Mouse (Mus musculus) megakaryocyte progenitor cell, adult 5-6 weeks (primary cell): ENCODE data around the gene Olfr92. TPM values are rescaled to one million over a fixed set of nuclear protein-coding genes. Genes with fewer than 3 reads are reported as not detected.
A peak's percentile ranks its signal among the peaks of the same experiment; 100 is the strongest.

ENCODE experiments used
- ATAC-seq: replicated peaks from 2 replicates; pipeline ENCODE4 v1.8.0; 2016; ENCODE audit warnings: mild to moderate bottlenecking, moderate TSS enrichment, inconsistent platforms; ENCODE audit not compliant: poor library complexity
- total RNA-seq, 2 experiments: library from RNA; stranded (forward) in 1 of 2; stranded (reverse) in 1 of 2; fragments of 157-497, 149-512 nt in 1 of 2; fragments of 200-1000 nt in 1 of 2; gene quantifications; 2 replicates each; pipeline versions ENCODE4 v1.2.3 to v1.2.4; 2015 to 2017

Gene Olfr92
- total RNA-seq (2015) (not detected in 2 replicates), total RNA-seq (2017) (not detected in 2 replicates)

GRCm38 (mm10) chr17:37119988-37120387 is at the start of gene Olfr92:
Olfr92 (minus strand) TSS chr17:37120088.
- ATAC-seq = no peak

GRCm38 (mm10) chr17:37161394-37161793 is 41.5 kb upstream of the Olfr92 start, which contains the start of gene Olfr93:
Olfr93 (minus strand) TSS chr17:37161494.
- no peak for ATAC-seq

DNA sequence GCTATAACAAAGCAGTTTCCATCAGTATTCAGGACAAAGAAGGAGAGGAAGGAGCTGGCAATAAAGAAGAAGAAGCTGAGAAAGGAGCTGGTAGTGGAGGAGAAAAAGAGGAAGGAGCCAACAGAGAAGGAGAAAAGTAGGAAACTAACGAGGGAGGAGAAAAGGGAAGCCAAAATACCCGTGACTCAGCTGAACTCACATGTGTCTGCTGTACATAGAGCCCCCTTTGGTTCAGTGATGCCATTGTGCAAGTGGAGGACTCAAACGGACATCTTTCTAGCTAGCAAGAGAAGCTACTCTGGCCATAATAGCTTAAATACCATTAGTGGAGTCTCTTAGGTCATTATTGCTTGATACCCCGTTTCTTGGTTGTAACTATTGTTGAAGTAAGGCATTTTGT is 11.5 kb upstream of the Olfr92 start:
- peak; percentile 69; the same call in 1 of the 2 replicates for ATAC-seq

DNA sequence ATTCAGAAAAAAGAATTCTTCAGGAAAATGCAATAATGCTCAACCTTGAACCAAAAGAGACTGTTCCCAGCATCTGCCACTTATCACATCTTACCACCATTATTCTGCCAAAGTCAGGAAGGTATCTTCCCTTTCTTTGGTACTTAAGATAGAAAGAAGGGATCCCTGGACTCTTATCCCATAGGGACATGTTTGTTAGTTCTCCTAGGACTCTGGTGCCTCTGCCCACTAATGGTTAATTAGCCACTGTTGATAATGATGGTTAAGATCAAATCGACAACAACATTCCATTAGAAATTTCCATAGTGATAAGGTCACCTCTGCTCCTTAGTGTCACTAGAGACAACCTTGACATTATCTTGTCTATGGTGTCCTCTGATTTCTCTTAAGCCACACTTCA is 21.7 kb downstream of the Olfr92 start, which contains the start of gene Olfr91:
Gene Olfr91, minus strand, starts transcription at position 101 of the 400 bp plus-strand sequence.
- ATAC-seq = no peak

DNA sequence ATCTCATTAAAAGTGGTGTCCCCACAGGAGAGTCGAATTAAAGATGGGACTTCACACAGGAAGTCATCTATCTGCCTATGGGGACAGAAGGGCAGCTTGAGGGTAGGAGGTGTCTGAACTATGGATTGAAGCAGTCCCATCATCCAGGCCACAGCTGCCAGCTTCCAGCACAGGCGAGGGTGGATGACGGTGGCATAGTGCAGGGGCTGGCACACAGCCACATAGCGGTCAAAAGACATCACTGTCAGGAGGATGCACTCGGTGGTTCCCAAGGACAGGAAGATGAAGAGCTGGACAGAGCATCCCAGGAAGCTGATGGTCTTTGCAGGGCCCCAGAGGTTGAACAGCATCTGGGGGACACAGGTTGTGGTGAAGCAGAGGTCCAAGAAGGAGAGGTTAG is 26.6 kb downstream of the Olfr92 start:
- no peak for ATAC-seq

DNA sequence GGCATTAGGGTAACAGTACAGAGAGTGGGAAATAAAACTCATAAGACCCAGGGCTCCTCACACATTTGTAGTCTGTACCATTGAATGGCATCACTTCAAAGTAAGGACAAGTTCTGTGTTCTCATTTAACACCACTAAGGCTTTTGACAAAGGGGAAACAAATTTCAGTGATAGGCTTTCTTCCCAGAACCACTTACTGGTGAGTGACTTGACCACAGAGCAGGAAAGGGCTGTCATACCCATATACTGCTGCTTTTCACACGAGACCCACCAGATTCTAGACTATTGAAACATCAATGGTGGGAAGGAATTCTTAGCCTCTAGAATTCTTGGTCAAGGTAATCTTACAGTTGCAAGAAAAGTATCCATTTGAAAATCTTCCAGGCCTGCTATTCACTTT is 27.7 kb downstream of the Olfr92 start:
- no peak for ATAC-seq

- no peak for ATAC-seq
These were observed 31.5 kb downstream of the Olfr92 start, which contains the start of gene Olfr90 for GRCm38 (mm10) chr17:37088399-37088798. Olfr90 (minus strand) TSS chr17:37088499.

DNA sequence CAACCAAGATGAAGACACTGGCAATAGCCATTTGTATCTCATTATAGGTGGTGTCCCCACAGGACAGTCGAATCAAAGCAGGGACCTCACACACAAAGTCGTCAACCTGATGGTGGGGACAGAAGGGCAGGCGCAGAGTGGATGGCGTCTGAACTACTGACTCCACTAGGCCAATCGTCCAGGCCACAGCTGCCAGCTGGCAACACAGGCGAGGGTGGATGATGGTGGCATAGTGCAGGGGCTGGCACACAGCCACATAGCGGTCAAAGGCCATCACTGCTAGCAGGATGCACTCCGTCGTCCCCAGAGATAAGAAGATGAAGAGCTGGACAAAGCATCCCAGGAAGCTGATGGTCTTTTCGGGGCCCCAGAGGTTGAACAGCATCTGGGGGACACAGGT is 34.3 kb downstream of the Olfr92 start:
- ATAC-seq = no peak

GRCm38 (mm10) chr17:37084632-37085031 is 35.3 kb downstream of the Olfr92 start:
- ATAC-seq = no peak

DNA sequence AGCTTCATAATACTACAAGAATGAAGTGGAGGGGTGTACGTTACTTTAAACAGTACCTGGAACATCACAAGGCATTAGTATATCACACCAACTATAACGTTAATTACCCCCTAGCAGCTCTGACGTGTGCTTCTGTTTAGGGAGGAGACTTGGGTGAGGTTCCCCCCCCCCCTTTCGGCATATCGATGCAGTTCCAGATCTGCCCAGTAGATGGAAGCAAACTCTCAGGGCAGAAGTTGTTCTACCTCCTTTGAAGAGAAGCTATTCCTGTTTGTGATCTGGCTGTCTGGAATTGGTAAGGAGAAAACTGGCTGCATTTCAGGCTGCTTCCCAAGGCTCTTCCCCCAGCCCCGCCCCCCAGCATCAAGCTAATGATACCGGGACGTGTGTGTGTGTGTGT is 36.6 kb downstream of the Olfr92 start:
- peak; percentile 98 for ATAC-seq

DNA sequence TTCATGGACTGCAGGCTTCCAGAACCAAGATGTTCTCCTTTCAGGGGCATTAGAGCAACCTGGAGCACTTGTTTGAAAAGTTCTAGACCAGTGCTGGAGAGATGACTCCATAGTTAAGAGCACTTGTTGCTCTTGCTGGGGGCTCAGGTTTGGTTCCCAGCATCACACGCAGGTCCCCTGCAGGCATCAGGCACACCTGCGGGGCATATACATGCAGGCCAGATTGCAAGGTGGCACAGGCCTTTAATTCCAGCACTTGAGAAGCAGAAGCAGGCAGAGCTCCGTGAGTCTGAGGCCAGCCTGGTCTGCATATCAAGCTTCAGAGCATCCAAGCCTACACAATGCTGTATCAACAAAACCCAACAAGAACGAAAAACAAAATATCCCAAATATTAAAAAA is 38.2 kb downstream of the Olfr92 start:
- no peak for ATAC-seq

- ATAC-seq = no peak
These were observed 39.8 kb downstream of the Olfr92 start for GRCm38 (mm10) chr17:37080119-37080518.

GRCm38 (mm10) chr17:37078990-37079389 is 40.9 kb downstream of the Olfr92 start:
- no peak for ATAC-seq

- no peak for ATAC-seq
These were observed 41.7 kb downstream of the Olfr92 start for GRCm38 (mm10) chr17:37078193-37078592.

DNA sequence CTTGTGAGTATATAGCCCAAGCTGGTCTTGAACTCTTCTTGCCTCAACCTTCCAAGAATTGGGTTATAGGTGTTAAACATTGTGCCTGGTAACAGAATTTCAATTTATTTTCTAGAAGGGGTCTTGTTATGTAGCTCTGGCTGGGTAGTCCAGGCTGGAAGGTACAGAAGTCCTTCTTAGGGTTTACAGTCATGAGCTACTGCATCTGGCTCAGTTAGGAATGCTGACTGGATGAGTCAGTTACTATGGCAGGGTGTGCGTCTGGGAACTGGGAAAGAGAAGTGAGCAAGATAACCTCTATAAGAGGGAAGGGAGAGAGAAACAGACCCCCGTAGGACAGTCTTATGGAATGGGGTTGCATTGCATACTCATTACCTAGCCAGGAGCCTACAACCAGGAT is 44.1 kb downstream of the Olfr92 start:
- ATAC-seq = no peak

DNA sequence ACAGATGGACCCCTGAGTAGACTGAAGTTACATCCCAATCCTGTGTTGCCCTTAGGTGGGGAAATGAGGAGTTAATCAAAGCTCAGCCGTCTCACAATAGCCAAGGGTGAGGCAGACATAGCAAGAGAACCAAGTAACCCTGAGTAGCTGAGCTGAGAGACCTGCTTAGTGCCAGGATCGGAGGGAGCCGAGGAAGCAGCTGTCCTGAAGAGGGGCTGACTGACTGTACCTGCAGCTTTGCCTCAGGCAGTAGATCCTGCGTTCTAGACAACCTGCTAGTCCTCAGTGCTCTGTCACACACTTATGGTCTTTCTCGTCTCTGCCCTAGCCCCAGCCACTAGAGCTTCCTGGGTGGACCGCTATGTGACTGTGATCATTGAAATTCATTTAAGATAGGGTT is 44.7 kb downstream of the Olfr92 start:
- ATAC-seq = no peak

- no peak for ATAC-seq
These were observed 47.1 kb downstream of the Olfr92 start for GRCm38 (mm10) chr17:37072730-37073276.

DNA sequence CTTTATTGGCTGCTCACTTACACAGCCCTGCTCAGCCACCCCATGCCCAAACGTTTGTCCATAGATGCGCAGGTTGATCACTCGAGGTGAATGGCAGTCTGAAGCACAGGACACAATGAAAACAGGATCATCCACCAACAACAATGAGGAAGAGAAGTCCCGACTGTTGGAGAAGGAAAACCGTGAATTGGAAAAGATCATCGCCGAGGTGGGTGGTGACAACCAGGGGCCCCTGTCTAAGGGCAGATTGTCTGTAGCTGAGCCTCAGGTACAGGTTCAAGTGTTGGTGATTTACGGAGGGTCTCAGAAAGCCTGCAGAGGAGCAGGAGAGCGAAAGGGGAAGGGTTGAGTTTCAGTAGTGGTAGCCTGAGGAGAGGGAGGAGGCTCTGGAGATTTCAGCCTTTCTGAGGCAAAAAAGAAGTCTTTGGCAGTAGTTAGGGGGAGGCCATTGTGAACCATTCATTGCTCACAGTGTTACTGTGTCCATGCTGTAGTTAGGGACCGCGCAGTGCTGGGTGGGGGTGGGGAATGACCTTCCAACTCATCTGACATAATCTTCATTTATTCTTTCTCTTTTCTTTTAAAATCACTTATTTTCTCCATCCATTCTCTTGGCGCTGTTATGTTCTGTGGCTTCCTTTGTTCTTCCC is 47.7 kb downstream of the Olfr92 start:
- ATAC-seq = no peak

GRCm38 (mm10) chr17:37070121-37070520 is 49.8 kb downstream of the Olfr92 start:
- no peak for ATAC-seq

DNA sequence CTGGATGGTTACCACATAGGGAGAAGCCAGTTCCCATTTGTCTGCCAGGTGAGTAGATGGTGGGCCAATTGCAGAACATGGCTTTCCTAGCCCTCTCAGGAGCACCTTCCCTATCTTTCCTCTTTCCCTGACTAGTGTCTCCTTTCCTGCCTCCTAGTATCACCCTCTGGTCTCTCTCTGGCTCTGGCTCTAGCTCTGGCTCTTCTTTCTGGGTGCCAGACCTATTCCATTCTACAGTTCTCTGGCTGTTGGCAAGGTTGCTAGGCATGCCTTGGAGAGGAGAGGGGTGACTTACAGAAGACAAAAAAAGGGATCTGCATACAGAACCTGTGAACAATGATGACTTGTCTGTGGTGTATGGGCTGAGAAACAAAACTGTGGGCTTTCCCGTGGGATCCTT is 52.0 kb downstream of the Olfr92 start:
- no peak for ATAC-seq

GRCm38 (mm10) chr17:37065993-37066392 is 53.9 kb downstream of the Olfr92 start:
- no peak for ATAC-seq

- ATAC-seq = no peak
These were observed 56.0 kb downstream of the Olfr92 start for GRCm38 (mm10) chr17:37063686-37064495.
